Mouse (Mus musculus) adrenal gland, postnatal 4 days (tissue): Measurements from ENCODE around the gene Colgalt2. TPM values are rescaled to one million over a fixed set of nuclear protein-coding genes. Genes with fewer than 3 reads are reported as not detected.
"Not testable (repeated sequence)": the region's sequence is repeated elsewhere in the genome, so short reads cannot be mapped to it uniquely, and the experiment has no call there.

Source experiments
- DNase-seq, 2 experiments: peaks; one replicate each; pipeline ENCODE4 v3.0.0; 2021 to 2022; ENCODE audit warnings: low spot score in 2 of 2, mixed read lengths in 2 of 2
- long read RNA-seq, 2 experiments: library from polyadenylated mRNA; stranded (forward); transcript quantifications; one replicate each; pipeline ENCODE4 v2.0.0; 2021
- total RNA-seq, 2 experiments: library from RNA; stranded (reverse); gene quantifications; 2 replicates each; pipeline ENCODE4 v1.2.3; 2021

The Colgalt2 gene
- total RNA-seq, result 1 to 10 TPM; 2.5 to 2.8 TPM
- long read RNA-seq, experiment 1, full-length matches to known transcripts, result 2 of 4 reads
- long read RNA-seq, experiment 1, partial matches to known transcripts, result 0 of 4 reads
- long read RNA-seq, experiment 1, other reads (novel, unspliced or antisense), result 2 of 4 reads
- long read RNA-seq, experiment 2, full-length matches to known transcripts, result 2 of 6 reads
- long read RNA-seq, experiment 2, partial matches to known transcripts, result 3 of 6 reads
- long read RNA-seq, experiment 2, other reads (novel, unspliced or antisense), result 1 of 6 reads

- DNase-seq, result peak; percentile 4 to 5
Observed at GRCm38 (mm10) chr1:152399790-152400555, at the start of gene Colgalt2. Gene Colgalt2, plus strand, starts transcription at chr1:152399830.

GRCm38 (mm10) chr1:152356721-152357120 is 42.9 kb upstream of the Colgalt2 start:
- no peak for DNase-seq

- no peak for DNase-seq
Observed at GRCm38 (mm10) chr1:152368311-152369088, 31.1 kb upstream of the Colgalt2 start.

GRCm38 (mm10) chr1:152369139-152369538 is 30.5 kb upstream of the Colgalt2 start:
- DNase-seq, result peak in 1 of 2 experiments; percentile 11

GRCm38 (mm10) chr1:152378311-152378710 is 21.3 kb upstream of the Colgalt2 start:
- no peak for DNase-seq

GRCm38 (mm10) chr1:152384589-152384988 is 15.0 kb upstream of the Colgalt2 start:
- DNase-seq, result no peak

- DNase-seq, result not testable (repeated sequence)
Observed at GRCm38 (mm10) chr1:152385693-152386092, 13.9 kb upstream of the Colgalt2 start.

GRCm38 (mm10) chr1:152386188-152386835 is 13.3 kb upstream of the Colgalt2 start, which contains the start of gene Tsen15:
Gene Tsen15, minus strand, starts transcription at chr1:152386688.
- peak; percentile 72 to 74 for DNase-seq

GRCm38 (mm10) chr1:152389271-152389670 is 10.4 kb upstream of the Colgalt2 start:
- no peak for DNase-seq

GRCm38 (mm10) chr1:152394137-152394536 is 5.5 kb upstream of the Colgalt2 start:
- DNase-seq, result no peak

DNA sequence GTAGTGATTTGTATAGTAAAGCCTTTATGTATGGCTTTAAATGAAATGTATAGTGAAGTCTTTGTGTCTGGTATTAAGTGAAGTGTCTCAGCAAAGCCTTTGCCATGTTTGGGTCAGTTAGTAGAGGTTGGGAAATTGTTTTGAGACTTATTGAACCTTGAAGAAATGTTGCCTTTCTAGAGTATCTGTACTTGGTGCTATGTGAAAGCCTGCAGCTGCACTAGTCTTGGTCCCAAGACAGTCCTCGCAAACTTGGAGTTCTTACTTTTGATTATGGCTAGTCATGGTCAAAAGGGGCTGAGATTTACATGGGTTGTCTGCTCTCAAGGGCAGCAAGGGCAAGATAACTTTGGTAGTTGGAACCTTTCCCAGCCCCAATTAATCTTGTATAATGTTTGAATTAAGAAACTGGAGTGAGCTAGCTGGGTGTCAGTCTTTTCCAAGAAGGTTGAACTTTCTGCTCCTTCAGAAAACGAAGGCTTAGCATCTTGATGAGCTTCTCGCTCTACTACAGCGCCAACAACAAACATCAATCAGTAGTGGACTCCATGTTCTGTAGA is 4.6 kb upstream of the Colgalt2 start:
- DNase-seq, result no peak

- DNase-seq, result no peak
Observed at GRCm38 (mm10) chr1:152398708-152399107, 922 bp upstream of the Colgalt2 start.

DNA sequence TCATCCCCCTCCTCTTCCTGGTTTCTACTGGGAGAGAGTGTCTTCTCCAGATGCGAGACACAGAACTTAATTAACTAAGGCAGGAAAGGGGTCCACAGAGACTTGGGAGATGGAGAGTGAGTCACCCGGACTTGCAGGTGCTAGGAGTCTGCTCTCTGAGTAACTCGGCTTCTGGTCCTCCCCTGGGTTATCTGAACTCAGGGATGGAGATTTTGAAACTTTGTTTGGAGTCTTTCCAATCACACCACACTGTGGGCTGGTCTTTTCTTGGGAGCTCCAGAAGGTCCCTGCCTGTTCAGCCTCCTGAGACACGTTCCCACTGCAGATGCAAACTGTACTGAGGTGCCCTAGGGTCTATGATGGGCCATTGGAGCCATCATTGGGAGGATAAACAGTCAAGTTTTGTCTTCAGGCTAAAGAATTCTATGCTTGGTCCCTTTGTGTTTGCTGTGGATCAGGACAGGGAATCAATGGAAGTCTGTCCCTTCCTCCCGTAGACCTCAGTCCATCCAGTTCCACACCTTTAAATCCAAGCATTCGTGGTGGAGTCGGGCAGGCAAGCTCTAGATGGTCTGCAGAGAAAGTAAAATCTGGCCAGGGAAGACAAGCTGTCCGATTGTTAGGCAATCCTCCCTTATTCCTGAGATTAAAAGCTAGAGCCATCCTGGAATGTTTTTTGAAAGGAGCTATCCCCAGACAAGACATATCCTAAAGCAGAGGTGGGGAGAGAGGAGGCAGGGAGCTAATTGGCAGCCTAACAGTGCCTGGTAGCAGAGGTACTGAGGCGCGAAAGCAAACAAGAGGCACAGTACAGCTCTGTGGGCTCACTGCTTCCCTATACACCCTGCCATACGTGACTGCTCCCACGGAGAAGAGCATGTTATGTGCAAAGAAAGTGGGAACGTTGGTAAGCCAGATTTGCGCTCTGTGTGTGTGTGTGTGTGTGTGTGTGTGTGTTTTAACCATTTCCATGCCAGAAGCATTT is 1.2 kb downstream of the Colgalt2 start:
- no peak for DNase-seq

- no peak for DNase-seq
Observed at GRCm38 (mm10) chr1:152407021-152407946, 7.7 kb downstream of the Colgalt2 start.

DNA sequence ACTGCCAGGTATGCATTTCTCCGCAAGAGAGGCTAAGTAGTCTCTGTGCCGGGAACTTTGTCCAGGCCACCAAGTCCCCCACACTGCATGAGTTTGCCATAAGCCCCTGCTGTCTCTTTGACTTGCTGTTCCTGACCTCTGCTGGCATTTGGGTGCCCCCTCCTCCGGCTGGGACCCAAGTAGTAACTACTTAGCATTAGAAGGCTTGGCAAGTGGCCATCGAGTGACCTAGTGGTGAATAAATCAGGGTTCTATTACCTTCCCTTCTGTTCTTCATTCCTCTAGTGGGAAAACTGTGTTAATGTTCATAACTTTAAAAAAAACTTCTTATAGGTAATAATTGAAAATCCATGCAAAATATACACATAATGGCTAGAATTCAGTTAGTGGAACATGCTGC is 9.7 kb downstream of the Colgalt2 start:
- no peak for DNase-seq

- DNase-seq, result no peak
Observed at GRCm38 (mm10) chr1:152410657-152411056, 11.0 kb downstream of the Colgalt2 start.

GRCm38 (mm10) chr1:152413116-152413515 is 13.5 kb downstream of the Colgalt2 start:
- DNase-seq, result no peak

GRCm38 (mm10) chr1:152413961-152414360 is 14.3 kb downstream of the Colgalt2 start:
- DNase-seq, result no peak
